Mouse (Mus musculus) cerebellum, adult (tissue): Measurements from ENCODE around the gene Zfp712.

Source experiments
- ATAC-seq: cut with Nextera tagmentation; 2 replicates; pipeline ENCODE4 v1.9.2; 2017; ENCODE audit warnings: mild to moderate bottlenecking, moderate library complexity, mixed read lengths; ENCODE audit not compliant: insufficient number of reproducible peaks, low FRiP score, low TSS enrichment

The Zfp712 gene

GRCm38 (mm10) chr13:67060786-67061358 lies at the start of gene Zfp712:
Zfp712 (minus strand) TSS chr13:67061170.
- peak; percentile 99 for ATAC-seq

DNA sequence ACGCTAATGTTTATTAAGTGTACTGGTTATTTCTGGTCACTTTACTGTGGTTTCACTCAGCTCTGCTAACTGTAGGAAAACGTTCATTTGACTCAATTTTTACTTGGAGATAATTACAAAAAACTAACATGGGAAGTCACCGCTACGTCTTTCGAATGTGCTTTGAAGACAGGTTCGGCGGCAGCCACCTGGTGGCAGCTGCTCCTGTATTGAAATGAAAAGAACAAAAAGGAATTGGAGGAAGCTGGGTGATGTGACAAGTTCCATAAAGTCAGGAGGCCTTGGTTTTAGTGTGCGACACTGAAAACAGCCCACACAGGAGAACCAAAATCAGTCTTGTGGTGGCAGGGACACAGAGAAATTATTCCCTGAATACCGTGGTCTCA lies 47.8 kb upstream of the Zfp712 start:
- ATAC-seq: peak; percentile 74

- peak; percentile 99 for ATAC-seq
Measured at GRCm38 (mm10) chr13:67108194-67108820, 47.3 kb upstream of the Zfp712 start, which contains the start of gene Gm28557. Gm28557 (minus strand) TSS chr13:67108604.

DNA sequence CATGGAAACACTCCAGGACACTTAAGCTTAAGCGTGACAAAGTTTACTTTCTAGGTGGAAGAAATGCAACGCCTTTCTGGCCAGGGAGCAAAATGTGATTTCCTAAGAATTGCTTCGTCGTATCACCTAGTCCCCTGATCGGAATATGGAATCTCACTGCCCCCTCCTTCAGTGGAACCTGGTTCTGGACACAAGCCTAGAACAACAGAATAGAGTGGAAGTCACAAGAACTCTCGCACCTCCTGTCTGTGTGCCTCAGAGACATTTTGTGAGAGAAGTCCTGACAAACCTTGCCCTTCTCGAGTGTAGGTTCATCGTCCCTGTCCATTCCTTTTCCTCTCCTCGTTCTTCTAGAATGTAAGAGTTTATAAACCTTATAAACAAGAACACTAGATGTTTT lies 46.7 kb upstream of the Zfp712 start:
- no peak for ATAC-seq

- ATAC-seq: no peak
Measured at GRCm38 (mm10) chr13:67097876-67098275, 36.9 kb upstream of the Zfp712 start, which contains the start of gene Zfp708. Zfp708 (minus strand) TSS chr13:67097976.

DNA sequence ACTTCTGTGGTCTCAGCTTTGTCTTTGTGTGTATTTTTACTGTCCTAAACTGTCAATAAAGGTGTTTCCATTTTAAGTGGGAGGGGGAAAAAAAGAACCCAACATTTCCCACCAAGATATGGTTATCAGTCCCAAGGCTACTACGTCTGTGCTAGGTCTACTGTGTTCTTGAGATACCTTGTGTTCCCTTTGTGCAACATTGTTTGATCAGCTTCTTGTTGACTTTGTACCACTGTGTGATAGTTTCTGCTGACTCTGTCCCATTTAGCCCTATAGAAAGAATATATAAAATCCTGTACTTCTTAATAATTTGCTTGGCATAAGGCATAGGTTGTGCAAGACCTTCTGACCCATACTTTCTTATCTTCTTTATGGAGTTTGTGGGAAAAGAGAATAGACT lies 29.2 kb upstream of the Zfp712 start:
- no peak for ATAC-seq

- ATAC-seq: no peak
Measured at GRCm38 (mm10) chr13:67081946-67082345, 21.0 kb upstream of the Zfp712 start.

DNA sequence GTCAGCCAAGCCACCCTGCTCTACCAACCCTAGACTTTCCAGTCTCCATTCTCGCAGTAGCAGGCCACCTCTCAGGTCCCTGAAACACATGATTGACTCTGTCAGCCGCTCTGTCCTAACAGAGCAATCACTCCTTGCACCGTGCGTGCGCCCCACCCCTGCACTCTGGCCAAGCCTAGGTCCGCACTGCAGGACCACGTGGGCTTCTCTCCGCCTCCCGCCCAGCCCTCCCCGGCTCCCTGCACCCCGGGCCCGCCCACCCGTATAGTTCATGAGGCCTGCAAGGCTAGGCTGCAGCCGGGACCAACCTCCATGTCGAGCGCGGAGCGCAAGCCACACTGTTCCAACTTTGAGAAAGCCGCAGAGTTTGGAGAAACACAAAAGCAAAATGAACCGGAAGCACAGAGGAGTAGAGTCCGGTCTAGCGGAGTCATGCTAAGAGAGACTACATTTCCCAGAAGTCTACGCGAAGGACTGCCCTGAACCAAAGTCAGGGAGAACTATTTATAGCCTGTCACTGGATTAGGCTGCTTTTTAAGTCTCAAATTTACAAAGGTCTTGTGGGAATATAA lies 20.3 kb upstream of the Zfp712 start:
- ATAC-seq: peak; percentile 97

DNA sequence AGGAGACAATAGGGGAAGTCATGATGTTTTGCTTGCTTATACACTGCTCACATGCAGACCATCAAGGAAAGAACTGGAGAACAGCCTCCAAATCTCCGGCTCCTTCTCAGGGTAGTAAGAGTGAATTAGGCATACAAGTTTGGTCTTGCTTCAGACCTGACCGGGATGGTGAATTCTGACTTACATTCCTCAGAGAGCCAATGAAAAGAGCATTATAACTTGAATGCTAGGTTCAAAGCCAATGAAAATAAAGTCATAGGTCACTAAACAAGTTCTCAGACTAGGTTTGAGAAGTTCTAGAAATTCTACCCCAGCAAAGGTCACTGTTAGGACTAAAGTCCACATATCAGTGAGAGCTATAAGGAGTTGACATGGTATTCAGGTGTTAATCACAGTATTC lies 16.3 kb upstream of the Zfp712 start:
- ATAC-seq: no peak

- no peak for ATAC-seq
Measured at GRCm38 (mm10) chr13:67072786-67073185, 11.8 kb upstream of the Zfp712 start.

GRCm38 (mm10) chr13:67065386-67065785 lies 4.4 kb upstream of the Zfp712 start:
- ATAC-seq: no peak

GRCm38 (mm10) chr13:67062427-67062826 lies 1.5 kb upstream of the Zfp712 start:
- no peak for ATAC-seq

DNA sequence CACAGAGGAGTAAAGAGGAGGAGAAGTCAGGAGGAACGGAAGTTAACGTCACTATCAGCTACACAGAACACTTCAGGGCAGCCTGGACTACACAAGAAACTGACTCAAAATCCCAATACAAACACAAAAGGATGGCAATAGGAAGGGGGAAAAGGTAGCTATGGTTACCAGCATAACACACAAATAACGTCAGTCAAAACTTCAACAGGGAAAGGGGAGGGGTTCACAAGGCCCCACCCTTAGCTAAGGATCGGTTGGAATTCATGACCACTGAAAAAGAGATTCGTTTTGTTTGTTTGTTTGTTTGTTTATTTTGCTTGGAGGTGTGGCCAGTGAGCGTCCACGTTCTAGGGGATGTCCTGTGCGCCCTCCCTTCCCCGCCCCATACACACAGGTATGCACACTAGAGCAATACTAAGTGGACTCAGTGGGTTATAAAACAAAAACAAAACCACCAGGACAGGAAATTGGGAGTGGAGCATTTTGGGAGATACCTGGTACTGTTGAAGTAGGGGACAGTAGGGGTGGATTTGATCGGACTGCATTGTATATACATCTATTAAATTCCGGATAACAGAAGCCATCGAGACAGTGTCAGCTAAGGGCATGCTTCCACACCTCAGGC lies 697 bp downstream of the Zfp712 start:
- ATAC-seq: peak; percentile 36
